Mouse (Mus musculus) liver, postnatal 0 days (tissue): ENCODE results near the gene Hexb.

Experiments used
- CTCF ChIP-seq: sonication (generic); IDR thresholded peaks from 2 replicates; pipeline ENCODE4 v1.5.1; 2016; ENCODE audit warnings: antibody characterized with exemption, low read depth
- EP300 ChIP-seq: IDR thresholded peaks from 2 replicates; pipeline ENCODE4 v1.6.1; 2016; ENCODE audit warnings: antibody characterized with exemption, low read depth, mild to moderate bottlenecking

DNA sequence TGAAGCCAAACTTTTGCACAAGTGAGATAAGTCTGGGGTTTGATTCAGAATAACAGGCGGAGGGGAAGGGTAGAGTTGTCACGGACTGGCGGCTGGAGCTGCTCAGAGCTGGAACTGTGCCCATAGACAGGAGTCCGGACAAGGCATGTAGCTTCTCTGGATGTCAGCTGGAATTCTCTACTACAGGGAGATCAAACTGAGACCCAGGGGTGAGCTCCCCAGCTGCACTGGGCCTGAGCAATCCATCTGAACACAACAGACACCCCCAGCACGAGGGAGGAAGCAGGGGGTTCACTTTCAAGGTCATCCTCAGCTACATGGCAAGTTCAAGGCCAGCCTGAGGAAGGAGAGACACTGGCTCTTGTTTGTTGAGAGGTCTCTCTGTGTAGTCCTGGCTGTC lies 13.5 kb downstream of the Hexb start:
- TF ChIP-seq CTCF (no peak), EP300 (no peak)
